12 mouse cellular contexts compared by ENCODE assay signal in the genomic region with DNA sequence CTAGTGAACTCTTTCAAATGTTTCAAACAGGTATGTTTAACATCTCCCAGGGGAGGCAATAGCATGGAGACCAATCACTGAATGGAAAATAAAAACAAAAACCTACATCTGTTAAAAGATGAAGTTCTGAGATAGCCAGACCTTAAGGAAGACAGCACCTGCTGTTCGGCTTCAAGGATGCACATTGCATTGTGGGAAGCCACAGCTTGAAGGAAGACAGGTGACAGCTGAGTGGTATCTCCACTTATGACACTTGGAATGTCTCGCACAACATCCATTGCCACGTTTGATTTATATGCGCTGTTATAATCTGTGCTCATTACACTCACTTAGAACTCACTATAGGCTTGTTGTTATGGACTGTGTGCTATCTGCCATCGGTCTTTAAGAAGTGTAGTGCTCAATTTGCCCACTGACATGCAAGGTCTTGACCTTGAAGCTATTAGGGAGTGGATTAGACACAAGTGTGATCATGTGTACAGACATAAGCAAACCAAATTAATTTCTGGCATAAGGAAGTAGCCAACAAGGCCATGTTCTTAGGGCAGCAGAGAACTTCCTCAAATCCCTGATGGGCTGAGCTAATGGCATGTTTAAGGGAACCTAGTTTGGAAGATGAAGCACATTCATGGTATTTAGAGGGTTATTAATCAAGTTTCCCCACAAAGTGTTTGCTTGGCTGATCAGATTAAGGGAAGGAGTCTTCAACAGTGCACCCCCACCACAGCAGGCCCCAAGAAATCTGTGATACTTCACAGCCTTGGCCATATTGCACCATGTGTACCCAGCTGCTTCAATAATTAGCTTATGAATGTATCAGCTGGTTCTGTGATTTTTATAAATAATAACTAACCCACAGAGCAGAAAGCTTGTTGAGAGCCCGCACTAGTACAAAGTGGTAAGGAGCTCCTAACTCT.
DNase-seq lines count a peak whose midpoint lies in the region; ATAC-seq and TF ChIP-seq lines count a peak whose summit lies in the region.
"Had no signal": no experiment of that assay in that cellular context is flagged by ENCODE, and none has a peak within 500 bp of the region (broad histone marks: within the 10 kb centered on the region; RNA-seq: fewer than 3 reads in every experiment).

No protein-coding gene starts in this region.

- 77% methylated on average over 6 of the region's 6 CpGs for WGBS in neural tube, embryonic 11.5 days
- 61% methylated on average over 6 of the region's 6 CpGs for WGBS in forebrain, embryonic 14.5 days
- WGBS in hindbrain, postnatal 0 days = 58% methylated on average over 6 of the region's 6 CpGs

- no peak overlapping the region for H3K9ac ChIP-seq in neural tube, embryonic 11.5 days (ENCODE audit: low read length)
- no peak overlapping the region for H3K9ac ChIP-seq in forebrain, embryonic 14.5 days (ENCODE audit: low read length)
- H3K9ac ChIP-seq in hindbrain, postnatal 0 days (replicated peaks; ENCODE audit: low read length) = no peak overlapping the region
- H3K9ac ChIP-seq: embryonic facial prominence, embryonic 13.5 days; liver, embryonic 13.5 days had no signal

- no peaks in the 10 kb centered on the region for H3K27me3 ChIP-seq in neural tube, embryonic 11.5 days (ENCODE audit: control insufficient read depth, insufficient read depth, low read length)
- no peaks in the 10 kb centered on the region for H3K27me3 ChIP-seq in forebrain, embryonic 14.5 days (replicated peaks; ENCODE audit: control insufficient read depth, insufficient read depth, low read length)
- no peaks in the 10 kb centered on the region for H3K27me3 ChIP-seq in hindbrain, postnatal 0 days (ENCODE audit: insufficient read depth, low read length)
- H3K27me3 ChIP-seq: embryonic facial prominence, embryonic 13.5 days; liver, embryonic 13.5 days had no signal

- H3K36me3 ChIP-seq in neural tube, embryonic 11.5 days (ENCODE audit: control insufficient read depth, insufficient read depth, low read length) = no peaks in the 10 kb centered on the region
- H3K36me3 ChIP-seq in forebrain, embryonic 14.5 days (ENCODE audit: control insufficient read depth, insufficient read depth, low read length) = 0 out of 2 replicates have a peak, but pooled peaks cover 10% of the 10 kb centered on the region
- no peaks in the 10 kb centered on the region for H3K36me3 ChIP-seq in hindbrain, postnatal 0 days (ENCODE audit: insufficient read depth, low read length)
- H3K36me3 ChIP-seq: liver, embryonic 13.5 days had no signal

- H3K27ac ChIP-seq in neural tube, embryonic 11.5 days (ENCODE audit: low read depth, low read length) = no peak overlapping the region
- H3K27ac ChIP-seq in forebrain, embryonic 14.5 days (ENCODE audit: low read depth, low read length) = peak overlapping the region; percentile 67
- H3K27ac ChIP-seq in hindbrain, postnatal 0 days = peak overlapping the region; percentile 54
- H3K27ac ChIP-seq: embryonic facial prominence, embryonic 13.5 days; liver, embryonic 13.5 days had no signal

- H3K4me2 ChIP-seq in neural tube, embryonic 11.5 days (ENCODE audit: low read depth) = no peak overlapping the region
- H3K4me2 ChIP-seq in forebrain, embryonic 14.5 days (ENCODE audit: low read length) = no peak overlapping the region
- no peak overlapping the region for H3K4me2 ChIP-seq in hindbrain, postnatal 0 days (ENCODE audit: low read depth, low read length)
- H3K4me2 ChIP-seq: embryonic facial prominence, embryonic 13.5 days; liver, embryonic 13.5 days had no signal

- no peak for TF ChIP-seq CTCF in hindbrain, postnatal 0 days (IDR thresholded peaks at IDR 0.05; ENCODE audit: low read depth)

- no peak overlapping the region for H3K4me3 ChIP-seq in neural tube, embryonic 11.5 days (ENCODE audit: low read depth, low read length)
- no peak overlapping the region for H3K4me3 ChIP-seq in forebrain, embryonic 14.5 days (ENCODE audit: low read depth, low read length)
- no peak overlapping the region for H3K4me3 ChIP-seq in hindbrain, postnatal 0 days (ENCODE audit: low read length)
- H3K4me3 ChIP-seq: embryonic facial prominence, embryonic 13.5 days; liver, embryonic 13.5 days had no signal

- peaks cover 9% of the 10 kb centered on the region for H3K4me1 ChIP-seq in neural tube, embryonic 11.5 days (ENCODE audit: control insufficient read depth, insufficient read depth, low read length)
- H3K4me1 ChIP-seq in forebrain, embryonic 14.5 days (ENCODE audit: control insufficient read depth, insufficient read depth, low read length) = peaks cover 28% of the 10 kb centered on the region
- H3K4me1 ChIP-seq in hindbrain, postnatal 0 days (ENCODE audit: insufficient read depth, low read length) = no peaks in the 10 kb centered on the region
- H3K4me1 ChIP-seq: embryonic facial prominence, embryonic 13.5 days; liver, embryonic 13.5 days had no signal

- DNase-seq in neural tube, embryonic 11.5 days (ENCODE audit: low spot score) = no peak
- no peak for DNase-seq in neural tube, embryonic 10.5 days (ENCODE audit: extremely low spot score, low spot score)
- peak; percentile 61 for DNase-seq in forebrain, embryonic 14.5 days (ENCODE audit: low spot score)
- peak; percentile 55 for DNase-seq in hindbrain, postnatal 0 days (ENCODE audit: low spot score)
- peak; percentile 51 for DNase-seq in retina, postnatal 1 day
- no peak for DNase-seq in adrenal gland, adult (ENCODE audit: inconsistent age in 2 of 2, low spot score in 1 of 2)
- no peak for DNase-seq in gastrocnemius, adult 18-20 months (ENCODE audit: low spot score)
- DNase-seq in spleen, postnatal 10 days (ENCODE audit: low spot score in 2 of 2) = no peak
- DNase-seq: cerebellum, adult 2 months; liver, embryonic 13.5 days; thymus, adult 18-20 months had no signal

- ATAC-seq in neural tube, embryonic 11.5 days (ENCODE audit: insufficient read depth, low FRiP score, low TSS enrichment) = peak; percentile 38; the same call in 1 of the 2 replicates
- ATAC-seq in forebrain, embryonic 14.5 days = peak; percentile 63
- peak; percentile 76 for ATAC-seq in hindbrain, postnatal 0 days

- no peaks in the 10 kb centered on the region for H3K9me3 ChIP-seq in neural tube, embryonic 11.5 days (ENCODE audit: control insufficient read depth, low read length)
- H3K9me3 ChIP-seq in forebrain, embryonic 14.5 days (replicated peaks; ENCODE audit: control insufficient read depth, low read length) = no peaks in the 10 kb centered on the region
- no peaks in the 10 kb centered on the region for H3K9me3 ChIP-seq in hindbrain, postnatal 0 days (ENCODE audit: low read length)
- H3K9me3 ChIP-seq: embryonic facial prominence, embryonic 13.5 days; liver, embryonic 13.5 days had no signal

Comparison
In these comparisons a context has a peak if more than half of its experiments do, and no peak if none do; other contexts are left out.
1. DNase-seq: peak in forebrain, embryonic 14.5 days (single experiment), hindbrain, postnatal 0 days (single experiment) and retina, postnatal 1 day (single experiment); none in neural tube, embryonic 11.5 days (single experiment), neural tube, embryonic 10.5 days (single experiment), adrenal gland, adult (0 of 2), gastrocnemius, adult 18-20 months (single experiment) and spleen, postnatal 10 days (0 of 2).
2. Peak in every context shown above with its lines, with median percentiles within 50 percentile points of each other: ATAC-seq.